Mouse (Mus musculus) intestine, postnatal 0 days (tissue): ENCODE data around the gene Tut7. TPM values are rescaled to one million over a fixed set of nuclear protein-coding genes. Genes with fewer than 3 reads are reported as not detected.
A peak's percentile ranks its signal among the peaks of the same experiment; 100 is the strongest.
"Not testable (repeated sequence)": the region's sequence is repeated elsewhere in the genome, so short reads cannot be mapped to it uniquely, and the experiment has no call there.

ENCODE experiments used
- ATAC-seq: fragments of 200-750 bp; cut with Nextera tagmentation; 2 replicates; pipeline ENCODE4 v1.8.0; 2017; ENCODE audit warnings: mild to moderate bottlenecking, moderate TSS enrichment, moderate library complexity
- H3K27ac ChIP-seq: fragments of 300-500 bp; sonication (generic); 2 replicates; pipeline ENCODE4 v1.5.1; 2014; ENCODE audit warnings: mild to moderate bottlenecking, low read depth, low read length, moderate library complexity
- H3K27me3 ChIP-seq: fragments of 300-500 bp; sonication (generic); replicated peaks from 2 replicates; pipeline ENCODE4 v1.6.1; 2014; ENCODE audit warnings: low read length, mixed read lengths; ENCODE audit not compliant: control insufficient read depth, insufficient read depth
- H3K36me3 ChIP-seq: fragments of 300-500 bp; sonication (generic); 2 replicates; pipeline ENCODE4 v1.6.1; 2014; ENCODE audit warnings: mild to moderate bottlenecking, moderate library complexity; ENCODE audit not compliant: control insufficient read depth, insufficient read depth
- H3K4me1 ChIP-seq: fragments of 300-500 bp; sonication (generic); replicated peaks from 2 replicates; pipeline ENCODE4 v1.6.1; 2014; ENCODE audit warnings: antibody characterized with exemption, low read length, mixed read lengths; ENCODE audit not compliant: control insufficient read depth, insufficient read depth
- H3K4me2 ChIP-seq: fragments of 300-500 bp; sonication (generic); replicated peaks from 2 replicates; pipeline ENCODE4 v1.6.1; 2014; ENCODE audit warnings: low read depth, mild to moderate bottlenecking, moderate library complexity
- H3K4me3 ChIP-seq: fragments of 300-500 bp; sonication (generic); 2 replicates; pipeline ENCODE4 v1.5.1; 2014; ENCODE audit warnings: low read depth, low read length
- H3K9ac ChIP-seq: fragments of 300-500 bp; sonication (generic); 2 replicates; pipeline ENCODE4 v1.6.1; 2014; ENCODE audit warnings: mild to moderate bottlenecking, low read depth, low read length
- H3K9me3 ChIP-seq: fragments of 300-500 bp; sonication (generic); 2 replicates; pipeline ENCODE4 v1.6.1; 2016; ENCODE audit warnings: mixed run types; ENCODE audit not compliant: control insufficient read depth
- CTCF ChIP-seq: sonication (generic); IDR thresholded peaks from 2 replicates; pipeline ENCODE4 v1.5.1; 2016; ENCODE audit warnings: low read depth, mild to moderate bottlenecking, control low read depth, antibody characterized with exemption, moderate library complexity
- WGBS: fragments of 180-500 bp; shearing (Covaris S2); extraction: QIAGEN DNeasy Blood & Tissue Kit; methylation state at CpG from one replicate; pipeline ENCODE4 v1.1.7; 2014; 5-methylcytosine and 5-hydroxymethylcytosine counted together
- polyA plus RNA-seq: library from polyadenylated mRNA; unstranded; fragments of >200 nt; fragmentation: Nextera tagmentation; extraction: Ambion mirVana; gene quantifications from 2 replicates; pipeline ENCODE4 v1.2.1, GENCODE M21; 2015

Gene Tut7
- polyA plus RNA-seq, 1 experiment from 2014 or later = 50.1 TPM

DNA sequence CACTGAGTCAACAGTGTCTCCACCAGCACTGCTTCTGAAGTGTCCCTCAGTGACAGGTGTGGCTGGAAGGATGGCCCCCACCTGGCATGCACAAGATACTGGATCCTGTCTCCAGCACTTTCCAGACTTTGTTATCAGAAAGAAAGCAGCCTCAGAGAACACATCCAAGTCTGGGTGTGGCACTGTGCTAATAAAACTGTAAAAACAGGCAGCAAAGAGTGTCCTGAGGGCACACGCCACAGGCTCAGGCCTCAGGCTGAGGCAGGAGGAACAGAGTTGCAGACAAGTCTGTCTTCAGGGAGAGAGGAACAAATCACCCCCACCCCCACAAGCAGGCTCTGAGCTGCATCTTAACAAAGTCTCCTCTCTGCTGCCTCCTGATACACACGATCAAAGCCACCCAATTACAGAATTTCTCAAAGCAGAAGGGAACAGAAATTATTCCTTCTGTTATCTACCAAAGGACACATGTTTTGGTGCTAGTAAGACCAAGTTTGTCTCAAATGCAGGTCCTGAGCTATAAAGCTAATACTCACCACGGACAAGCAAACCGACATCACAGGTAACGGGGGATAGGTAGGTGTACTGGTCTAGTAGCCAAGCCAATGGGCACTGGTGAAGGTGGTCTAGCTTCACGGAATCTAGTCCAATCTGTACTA is 27.0 kb downstream of the Tut7 start:
- H3K4me1 ChIP-seq = no peaks in the 10 kb centered on the region
- H3K9ac ChIP-seq = no peak overlapping the region
- 77% methylated on average over 6 of the region's 6 CpGs for WGBS
- H3K4me2 ChIP-seq = no peak overlapping the region
- H3K4me3 ChIP-seq = no peak overlapping the region
- H3K36me3 ChIP-seq = peaks cover 95% of the 10 kb centered on the region
- peak overlapping the region; percentile 5; the same call in 1 of the 2 replicates for H3K27ac ChIP-seq
- TF ChIP-seq CTCF = no peak
- peak; percentile 80 for ATAC-seq
- no peaks in the 10 kb centered on the region for H3K9me3 ChIP-seq
- H3K27me3 ChIP-seq = no peaks in the 10 kb centered on the region

DNA sequence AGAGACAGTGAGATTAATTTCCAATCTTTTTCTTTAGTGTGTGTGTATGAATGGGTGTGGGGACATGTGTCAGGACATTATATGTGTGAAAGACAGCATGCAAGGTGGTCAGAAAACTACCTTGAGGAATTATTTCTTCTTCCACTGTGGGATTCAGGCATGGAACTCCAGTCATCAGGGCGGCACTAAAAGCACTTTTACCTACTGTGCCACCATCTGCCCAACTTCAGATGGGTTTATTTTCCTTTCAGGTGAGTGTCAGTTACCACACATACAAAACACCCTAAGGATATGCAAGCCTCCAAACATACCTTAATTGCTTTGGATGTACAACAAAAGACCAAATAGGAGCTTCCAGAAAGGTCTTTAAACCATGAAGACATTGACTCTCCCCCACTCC is 28.2 kb downstream of the Tut7 start:
- H3K4me2 ChIP-seq = no peak overlapping the region
- H3K4me1 ChIP-seq = no peaks in the 10 kb centered on the region
- 96% methylated on average over 1 of the region's 1 CpGs for WGBS
- H3K27ac ChIP-seq = no peak overlapping the region
- H3K4me3 ChIP-seq = no peak overlapping the region
- H3K9me3 ChIP-seq = no peaks in the 10 kb centered on the region
- TF ChIP-seq CTCF = no peak
- no peak overlapping the region for H3K9ac ChIP-seq
- H3K36me3 ChIP-seq = peaks cover 95% of the 10 kb centered on the region
- no peak for ATAC-seq
- no peaks in the 10 kb centered on the region for H3K27me3 ChIP-seq

DNA sequence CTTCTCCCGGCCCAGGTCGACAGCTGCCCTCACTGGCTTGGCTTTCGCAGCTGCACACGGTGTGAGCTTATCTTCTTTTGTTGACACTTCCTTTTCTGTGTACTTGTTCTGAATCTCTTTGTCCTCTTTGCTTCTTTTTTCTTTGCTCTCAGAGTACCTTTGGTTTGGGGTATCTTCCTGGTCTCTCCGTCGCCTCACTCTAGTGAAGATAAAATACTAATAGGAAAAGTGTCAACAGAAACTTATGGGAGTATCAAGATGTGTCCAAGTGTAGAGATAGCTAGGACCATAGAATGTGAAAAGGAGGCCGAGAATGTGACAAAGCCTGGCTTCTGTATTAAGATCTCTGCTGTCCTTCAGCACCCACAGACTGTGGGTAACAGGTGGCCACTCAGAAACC is 40.8 kb downstream of the Tut7 start, which contains the start of gene Gm49354:
TSS of gene Gm49354 (minus strand) at position 101 of the 400 bp plus-strand sequence.
- H3K9me3 ChIP-seq = no peaks in the 10 kb centered on the region
- 71% methylated on average over 7 of the region's 7 CpGs for WGBS
- H3K27me3 ChIP-seq = no peaks in the 10 kb centered on the region
- no peak within 1 kb of the TSS for H3K27ac ChIP-seq
- H3K36me3 ChIP-seq = peaks cover 84% of the 10 kb centered on the region
- no peaks in the 10 kb centered on the region for H3K4me1 ChIP-seq
- no peak within 1 kb of the TSS for H3K4me3 ChIP-seq
- no peak for ATAC-seq
- no peak within 1 kb of the TSS for H3K4me2 ChIP-seq
- TF ChIP-seq CTCF = no peak
- H3K9ac ChIP-seq = no peak within 1 kb of the TSS

DNA sequence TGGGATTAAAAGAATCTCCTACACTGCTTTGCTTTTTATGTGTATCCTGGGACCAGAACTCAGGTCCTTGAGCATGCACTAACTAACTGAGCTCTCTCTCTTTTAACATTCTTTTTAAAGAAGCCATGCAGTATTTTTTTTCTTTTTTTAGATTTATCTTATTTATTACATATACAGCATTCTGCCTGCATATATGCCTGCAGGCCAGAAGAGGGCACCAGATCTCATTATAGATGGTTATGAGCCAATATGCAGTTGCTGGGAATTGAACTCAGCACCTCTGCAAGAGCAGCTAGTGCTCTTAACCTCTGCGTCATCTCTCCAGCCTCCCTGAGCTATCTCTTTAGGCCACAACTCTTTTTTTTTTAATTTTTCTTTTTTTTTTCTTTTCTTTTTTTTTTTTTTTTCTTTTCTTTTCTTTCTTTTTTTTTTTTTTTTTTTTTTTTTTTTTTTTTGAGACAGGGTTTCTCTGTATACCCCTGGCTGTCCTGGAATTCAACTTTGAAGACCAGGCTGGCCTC is 43.1 kb downstream of the Tut7 start:
- H3K27ac ChIP-seq, H3K9me3 ChIP-seq, H3K27me3 ChIP-seq, H3K4me3 ChIP-seq, H3K4me2 ChIP-seq, H3K9ac ChIP-seq, ATAC-seq, H3K4me1 ChIP-seq: not testable (repeated sequence)
- TF ChIP-seq CTCF = peak; percentile 49
- 100% methylated on average over 1 of the region's 1 CpGs for WGBS
- H3K36me3 ChIP-seq = peaks cover 84% of the 10 kb centered on the region

DNA sequence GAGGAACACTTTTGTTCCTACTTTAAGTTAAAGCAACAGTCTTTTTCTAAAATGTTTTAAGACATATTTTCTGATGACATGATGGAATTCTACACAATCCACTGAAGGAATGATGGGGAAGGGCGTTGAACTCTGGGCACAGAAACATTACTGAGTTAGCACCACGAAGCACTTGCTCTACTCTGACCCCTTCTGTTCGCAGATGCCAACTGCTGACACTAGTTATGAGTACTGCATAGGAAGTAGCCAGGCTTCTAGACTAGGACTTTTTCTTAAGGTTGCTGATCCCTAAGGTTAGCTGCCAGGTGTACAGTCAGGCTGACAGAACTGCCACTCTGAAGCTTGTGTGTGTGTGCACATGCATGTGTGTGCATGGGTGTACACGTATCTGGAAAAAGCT is 43.7 kb downstream of the Tut7 start:
- no peak overlapping the region for H3K27ac ChIP-seq
- peak; percentile 61 for TF ChIP-seq CTCF
- H3K27me3 ChIP-seq = no peaks in the 10 kb centered on the region
- ATAC-seq = peak; percentile 31; the same call in 1 of the 2 replicates
- no peaks in the 10 kb centered on the region for H3K9me3 ChIP-seq
- WGBS = 77% methylated on average over 4 of the region's 4 CpGs
- peaks cover 81% of the 10 kb centered on the region for H3K36me3 ChIP-seq
- H3K4me1 ChIP-seq = no peaks in the 10 kb centered on the region
- H3K4me2 ChIP-seq = no peak overlapping the region
- H3K4me3 ChIP-seq = no peak overlapping the region
- no peak overlapping the region for H3K9ac ChIP-seq

DNA sequence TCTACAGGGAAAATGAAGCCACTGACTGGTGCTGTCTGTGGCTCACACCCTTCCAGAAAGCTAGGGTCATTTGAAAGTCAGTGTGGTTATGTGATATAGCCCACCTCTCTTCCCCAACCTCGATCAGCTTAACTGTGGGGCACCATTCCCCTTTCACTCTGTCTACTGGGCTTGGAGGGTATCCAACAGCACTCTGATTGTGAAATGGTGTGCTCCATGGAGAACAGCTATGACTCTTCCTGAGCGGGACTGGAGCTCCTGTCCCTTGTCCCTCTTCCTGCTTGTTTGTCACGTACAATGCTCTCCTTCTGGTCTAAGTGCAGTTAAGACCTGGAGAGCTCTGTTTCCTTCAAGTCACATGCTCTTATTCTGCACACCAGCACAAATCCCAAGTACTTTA is 47.8 kb downstream of the Tut7 start:
- Histone ChIP-seq H3K4me3 (no peak overlapping the region), H3K4me1 (0 out of 2 replicates have a peak, but pooled peaks cover 5% of the 10 kb centered on the region), H3K4me2 (no peak overlapping the region), H3K27ac (peak overlapping the region; percentile 57), H3K9me3 (no peaks in the 10 kb centered on the region), H3K9ac (no peak overlapping the region), H3K36me3 (peaks cover 64% of the 10 kb centered on the region), H3K27me3 (no peaks in the 10 kb centered on the region)
- 67% methylated on average over 3 of the region's 3 CpGs for WGBS
- no peak for ATAC-seq
- no peak for TF ChIP-seq CTCF
